Mouse (Mus musculus) neural tube, embryonic 14.5 days (tissue): ENCODE results near the gene Rab8b. TPM values are rescaled to one million over a fixed set of nuclear protein-coding genes. Genes with fewer than 3 reads are reported as not detected.

Experiments
- ATAC-seq: fragments of 200-750 bp; cut with Nextera tagmentation; 2 replicates; pipeline ENCODE4 v1.8.0; 2017; ENCODE audit warnings: low read depth, mild to moderate bottlenecking, moderate TSS enrichment, moderate library complexity
- H3K27ac ChIP-seq: fragments of 300-500 bp; sonication (generic); 2 replicates; pipeline ENCODE4 v1.5.1; 2014; ENCODE audit warnings: low read depth, mild to moderate bottlenecking, control low read depth, low read length, moderate library complexity, mixed read lengths
- H3K27me3 ChIP-seq: fragments of 300-500 bp; sonication (generic); 2 replicates; pipeline ENCODE4 v1.6.1; 2014; ENCODE audit warnings: low read length; ENCODE audit not compliant: control insufficient read depth, insufficient read depth
- H3K36me3 ChIP-seq: fragments of 300-500 bp; sonication (generic); 2 replicates; pipeline ENCODE4 v1.6.1; 2014; ENCODE audit warnings: low read length, mixed read lengths; ENCODE audit not compliant: control insufficient read depth, insufficient read depth
- H3K4me1 ChIP-seq: fragments of 300-500 bp; sonication (generic); 2 replicates; pipeline ENCODE4 v1.6.1; 2014; ENCODE audit warnings: low read length; ENCODE audit not compliant: control insufficient read depth, insufficient read depth
- H3K4me2 ChIP-seq: fragments of 300-500 bp; sonication (generic); 2 replicates; pipeline ENCODE4 v1.6.1; 2014; ENCODE audit warnings: mild to moderate bottlenecking, low read depth, low read length, control low read depth
- H3K4me3 ChIP-seq: fragments of 300-500 bp; sonication (generic); 2 replicates; pipeline ENCODE4 v1.5.1; 2014; ENCODE audit warnings: low read depth, low read length, control low read depth, mixed read lengths
- H3K9ac ChIP-seq: fragments of 300-500 bp; sonication (generic); replicated peaks from 2 replicates; pipeline ENCODE4 v1.6.1; 2014; ENCODE audit warnings: low read depth, mild to moderate bottlenecking, control low read depth, low read length, mixed read lengths
- H3K9me3 ChIP-seq: fragments of 300-500 bp; sonication (generic); 2 replicates; pipeline ENCODE4 v1.6.1; 2016; ENCODE audit warnings: low read length; ENCODE audit not compliant: control insufficient read depth
- WGBS: fragments of 180-500 bp; shearing (Covaris S2); extraction: QIAGEN DNeasy Blood & Tissue Kit; methylation state at CpG from one replicate; pipeline ENCODE4 v1.1.7; 2014; 5-methylcytosine and 5-hydroxymethylcytosine counted together
- polyA plus RNA-seq: library from polyadenylated mRNA; unstranded; fragments of >200 nt; fragmentation: Nextera tagmentation; extraction: Ambion mirVana; gene quantifications from 2 replicates; pipeline ENCODE4 v1.2.1, GENCODE M21; 2014

The Rab8b gene
- polyA plus RNA-seq: 35.5 and 41.1 TPM in 2 replicates

DNA sequence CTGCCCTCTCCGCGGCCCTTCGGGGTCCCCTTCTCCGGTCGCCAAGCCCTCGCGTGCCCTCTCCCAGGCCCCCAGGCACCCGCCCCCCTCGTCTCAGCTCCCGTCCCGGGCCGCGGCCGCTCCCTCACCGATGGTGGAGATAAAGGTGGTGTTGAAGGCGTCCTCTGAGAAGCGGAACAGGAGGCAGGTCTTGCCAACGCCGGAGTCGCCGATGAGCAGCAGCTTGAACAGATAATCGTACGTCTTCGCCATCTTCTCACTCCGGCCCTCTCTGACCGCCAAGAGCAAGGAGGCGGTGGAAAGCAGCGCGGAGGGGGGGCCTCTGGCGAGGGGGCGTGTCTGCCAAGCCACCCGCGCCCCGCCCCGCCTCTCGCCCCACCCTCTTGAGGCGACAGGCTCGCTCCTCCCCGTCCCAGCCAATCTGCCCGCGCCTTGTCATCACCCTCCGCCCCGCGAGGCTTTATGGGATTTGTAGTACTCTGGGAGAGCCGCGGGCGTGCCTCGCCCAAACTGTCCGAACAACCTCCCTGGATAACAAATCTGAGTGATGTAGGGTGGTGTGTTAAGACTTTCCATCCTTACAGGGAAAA lies at the start of gene Rab8b:
Gene Rab8b, minus strand, starts transcription at position 306 of the 590 bp plus-strand sequence.
- H3K27ac ChIP-seq: peak within 1 kb of the TSS; percentile 91
- peak within 1 kb of the TSS; percentile 89 for H3K4me3 ChIP-seq
- ATAC-seq: peak; percentile 98
- peaks cover 5% of the 10 kb centered on the region; the same call in 1 of the 2 replicates for H3K4me1 ChIP-seq
- H3K27me3 ChIP-seq: no peaks in the 10 kb centered on the region
- WGBS: under 1% methylated on average over 44 of the region's 49 CpGs
- peak within 1 kb of the TSS; percentile 89 for H3K9ac ChIP-seq
- H3K36me3 ChIP-seq: no peaks in the 10 kb centered on the region
- peak within 1 kb of the TSS; percentile 63 for H3K4me2 ChIP-seq
- no peaks in the 10 kb centered on the region for H3K9me3 ChIP-seq

DNA sequence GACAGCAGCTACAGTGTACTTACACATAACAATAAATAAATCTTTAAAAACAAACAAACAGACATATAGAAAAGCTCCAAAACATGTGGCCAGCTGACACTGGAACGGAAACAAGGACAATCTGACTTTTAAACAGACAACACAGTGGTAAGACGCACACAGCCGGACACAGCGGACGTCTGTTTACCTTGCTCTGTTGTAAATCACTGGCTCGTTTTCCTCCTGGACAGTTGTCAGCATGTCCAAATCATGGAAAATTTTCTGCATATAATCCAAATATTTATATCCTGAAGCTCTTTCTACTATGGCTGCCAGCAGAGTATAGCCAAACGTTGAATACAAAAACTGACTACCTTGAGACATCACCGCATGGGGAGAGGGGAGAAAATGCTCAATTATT lies 48.0 kb upstream of the Rab8b start:
- Histone ChIP-seq H3K4me1 (no peaks in the 10 kb centered on the region), H3K36me3 (peaks cover 18% of the 10 kb centered on the region), H3K27ac (no peak overlapping the region), H3K9ac (no peak overlapping the region), H3K4me3 (no peak overlapping the region), H3K9me3 (no peaks in the 10 kb centered on the region), H3K4me2 (no peak overlapping the region), H3K27me3 (no peaks in the 10 kb centered on the region)
- WGBS: 78% methylated on average over 8 of the region's 8 CpGs
- no peak for ATAC-seq

DNA sequence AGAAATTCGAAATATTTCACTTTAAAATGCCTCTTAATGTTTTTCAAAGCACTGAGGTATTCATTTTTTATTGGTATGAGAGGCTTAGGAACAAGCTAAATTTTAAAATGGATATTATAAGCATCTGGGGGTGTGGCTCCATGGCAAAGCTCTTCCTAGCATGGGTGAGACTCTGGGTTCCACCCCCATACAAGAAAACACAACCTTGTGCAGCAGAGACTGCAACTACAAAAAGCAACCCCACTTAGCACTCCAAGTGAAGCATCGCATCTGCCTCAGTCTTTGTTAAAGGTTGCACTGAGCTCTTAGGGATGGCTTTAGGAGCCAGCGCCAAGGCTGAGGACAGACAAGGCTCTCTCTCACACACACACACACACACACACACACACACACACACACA lies 42.0 kb upstream of the Rab8b start:
- ATAC-seq: no peak
- Histone ChIP-seq H3K36me3 (no peaks in the 10 kb centered on the region), H3K27me3 (no peaks in the 10 kb centered on the region), H3K9ac (no peak overlapping the region), H3K27ac (no peak overlapping the region), H3K4me1 (no peaks in the 10 kb centered on the region), H3K4me3 (no peak overlapping the region), H3K4me2 (no peak overlapping the region), H3K9me3 (no peaks in the 10 kb centered on the region)
- 84% methylated on average over 3 of the region's 3 CpGs for whole genome bisulfite sequencing

DNA sequence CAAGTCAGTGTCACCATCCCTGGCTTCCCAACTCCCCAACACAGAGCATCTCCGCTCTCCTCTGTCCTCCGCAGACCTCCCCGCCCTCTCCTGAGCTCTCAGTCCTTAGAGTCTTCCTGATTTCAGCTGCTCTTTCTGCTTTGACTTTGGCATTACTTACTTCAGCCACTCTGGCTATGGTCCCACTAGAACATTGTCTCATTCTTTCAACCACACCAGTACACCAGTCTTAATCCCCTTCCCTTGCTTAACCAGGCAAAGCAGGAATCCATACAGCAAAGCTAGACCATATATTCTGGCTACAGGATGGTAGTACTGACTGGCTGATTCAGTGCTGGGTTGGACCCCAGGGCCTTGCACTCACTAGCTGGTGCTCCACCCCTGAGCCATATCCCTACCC lies 38.0 kb upstream of the Rab8b start:
- no peak overlapping the region for H3K27ac ChIP-seq
- H3K36me3 ChIP-seq: no peaks in the 10 kb centered on the region
- H3K4me3 ChIP-seq: no peak overlapping the region
- WGBS: 86% methylated on average over 3 of the region's 3 CpGs
- no peak for ATAC-seq
- no peak overlapping the region for H3K9ac ChIP-seq
- H3K4me1 ChIP-seq: no peaks in the 10 kb centered on the region
- no peak overlapping the region for H3K4me2 ChIP-seq
- no peaks in the 10 kb centered on the region for H3K27me3 ChIP-seq
- no peaks in the 10 kb centered on the region for H3K9me3 ChIP-seq

GRCm38 (mm10) chr9:66952886-66953285 lies 33.4 kb upstream of the Rab8b start:
- no peak for ATAC-seq
- Histone ChIP-seq H3K4me1 (no peaks in the 10 kb centered on the region), H3K9ac (no peak overlapping the region), H3K4me3 (no peak overlapping the region), H3K27ac (no peak overlapping the region), H3K27me3 (no peaks in the 10 kb centered on the region), H3K4me2 (no peak overlapping the region), H3K36me3 (peaks cover 3% of the 10 kb centered on the region; the same call in 1 of the 2 replicates), H3K9me3 (no peaks in the 10 kb centered on the region)
- WGBS: 90% methylated on average over 2 of the region's 2 CpGs

GRCm38 (mm10) chr9:66952321-66952720 lies 32.8 kb upstream of the Rab8b start:
- H3K27me3 ChIP-seq: no peaks in the 10 kb centered on the region
- H3K9me3 ChIP-seq: no peaks in the 10 kb centered on the region
- no peak overlapping the region for H3K27ac ChIP-seq
- H3K4me1 ChIP-seq: no peaks in the 10 kb centered on the region
- H3K4me2 ChIP-seq: no peak overlapping the region
- WGBS: 85% methylated on average over 8 of the region's 8 CpGs
- no peak overlapping the region for H3K9ac ChIP-seq
- H3K36me3 ChIP-seq: peaks cover 3% of the 10 kb centered on the region; the same call in 1 of the 2 replicates
- ATAC-seq: no peak
- no peak overlapping the region for H3K4me3 ChIP-seq

GRCm38 (mm10) chr9:66948536-66948935 lies 29.0 kb upstream of the Rab8b start:
- no peaks in the 10 kb centered on the region for H3K27me3 ChIP-seq
- H3K36me3 ChIP-seq: peaks cover 3% of the 10 kb centered on the region; the same call in 1 of the 2 replicates
- no peak overlapping the region for H3K4me3 ChIP-seq
- H3K4me1 ChIP-seq: 0 out of 2 replicates have a peak, but pooled peaks cover 4% of the 10 kb centered on the region
- no peak overlapping the region for H3K27ac ChIP-seq
- no peak for ATAC-seq
- H3K9ac ChIP-seq: no peak overlapping the region
- H3K9me3 ChIP-seq: no peaks in the 10 kb centered on the region
- H3K4me2 ChIP-seq: no peak overlapping the region
- WGBS: 96% methylated on average over 2 of the region's 2 CpGs

DNA sequence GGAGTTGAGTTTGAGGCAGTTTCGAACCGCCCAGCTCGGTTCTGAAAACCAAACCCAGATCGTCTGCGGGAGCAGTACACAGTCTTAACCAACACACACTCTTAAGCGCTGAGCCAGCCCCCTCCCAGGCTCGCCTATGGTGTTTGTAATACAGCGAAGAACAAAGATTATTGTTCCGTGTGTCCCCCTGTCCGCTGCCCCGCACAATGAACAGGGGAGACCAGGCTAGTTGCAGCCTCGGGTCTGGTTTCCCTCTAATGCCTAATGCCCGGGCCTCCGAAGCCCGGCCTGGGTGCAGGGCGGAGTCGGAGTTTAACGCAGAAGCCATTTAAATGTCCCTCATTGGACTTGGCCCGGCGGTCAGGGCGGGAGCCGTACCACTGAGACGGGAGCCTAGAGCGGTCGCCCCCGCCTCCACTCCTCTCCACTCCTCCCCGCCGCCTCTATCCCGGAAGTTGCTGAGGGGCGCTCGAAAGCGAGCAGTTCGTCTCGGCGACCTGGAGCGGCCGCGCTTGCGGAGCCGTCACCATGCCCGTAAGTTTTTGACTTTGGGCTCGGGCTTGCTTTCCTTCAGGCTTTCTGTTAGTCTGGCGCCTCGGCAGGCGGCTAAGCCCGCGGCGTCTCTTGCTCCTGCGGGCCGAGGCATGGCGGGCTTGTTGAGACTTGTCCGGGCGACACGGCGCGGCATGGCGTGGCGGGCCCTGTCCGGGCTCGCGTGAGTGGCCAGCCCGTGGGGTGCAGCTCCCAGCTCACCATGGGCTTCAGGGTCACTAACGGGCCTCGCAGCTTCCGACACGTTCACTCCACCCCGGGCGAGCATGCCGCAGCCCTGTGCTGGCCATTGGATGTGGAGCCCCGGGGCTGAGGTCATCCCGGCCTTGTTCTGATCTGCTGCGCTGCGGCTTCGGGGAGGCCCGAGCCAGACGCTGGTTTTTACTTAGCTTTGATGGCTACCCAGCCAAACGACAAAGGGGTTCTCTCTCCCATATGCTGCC lies 26.5 kb upstream of the Rab8b start, which contains the start of gene Rps27l:
Gene Rps27l, plus strand, starts transcription at position 440 of the 995 bp plus-strand sequence.
- peak; percentile 99 for ATAC-seq

More for the DNA sequence above, 26.5 kb upstream of the Rab8b start, which contains the start of gene Rps27l:
- peak within 1 kb of the TSS; percentile 88 for H3K9ac ChIP-seq
- no peaks in the 10 kb centered on the region for H3K9me3 ChIP-seq
- WGBS: under 1% methylated on average over 75 of the region's 77 CpGs
- H3K4me2 ChIP-seq: peak within 1 kb of the TSS; percentile 83
- H3K36me3 ChIP-seq: peaks cover 3% of the 10 kb centered on the region; the same call in 1 of the 2 replicates
- peak within 1 kb of the TSS; percentile 89 for H3K4me3 ChIP-seq
- no peaks in the 10 kb centered on the region for H3K27me3 ChIP-seq
- H3K4me1 ChIP-seq: 0 out of 2 replicates have a peak, but pooled peaks cover 4% of the 10 kb centered on the region
- peak within 1 kb of the TSS; percentile 94 for H3K27ac ChIP-seq
